Mouse (Mus musculus) heart, adult 2 months (tissue): Measurements from ENCODE around the gene Rab31. TPM values are rescaled to one million over a fixed set of nuclear protein-coding genes. Genes with fewer than 3 reads are reported as not detected.

Experiments used
- DNase-seq, 2 experiments: peaks; one replicate each; pipeline ENCODE4 v3.0.0; 2021
- H3K27ac ChIP-seq: fragments of 200-600 bp; 2 replicates; pipeline ENCODE4 v1.8.1; 2022
- H3K27me3 ChIP-seq: fragments of 200-500 bp; 2 replicates; pipeline ENCODE4 v1.6.1; 2012; ENCODE audit warnings: mild to moderate bottlenecking, low read length, inconsistent platforms, mixed read lengths; ENCODE audit not compliant: control insufficient read depth, insufficient read depth
- H3K36me3 ChIP-seq: fragments of 200-500 bp; 2 replicates; pipeline ENCODE4 v1.6.1; 2012; ENCODE audit warnings: low read length, inconsistent platforms; ENCODE audit not compliant: control insufficient read depth, insufficient read depth
- H3K4me1 ChIP-seq: fragments of 200-500 bp; 2 replicates; pipeline ENCODE4 v1.6.1; 2011; ENCODE audit warnings: low read length; ENCODE audit not compliant: control insufficient read depth, insufficient read depth
- H3K4me3 ChIP-seq: fragments of 200-600 bp; 2 replicates; pipeline ENCODE4 v1.8.1; 2022
- H3K79me2 ChIP-seq: fragments of 200-500 bp; replicated peaks from 2 replicates; pipeline ENCODE4 v1.6.1; 2012; ENCODE audit warnings: mild to moderate bottlenecking, inconsistent platforms, low read length, moderate library complexity, mixed read lengths; ENCODE audit not compliant: control insufficient read depth, insufficient read depth
- H3K9ac ChIP-seq: fragments of 200-500 bp; 2 replicates; pipeline ENCODE4 v1.6.1; 2012; ENCODE audit warnings: low read depth, mild to moderate bottlenecking, control low read depth, inconsistent platforms, low read length, mixed read lengths
- CTCF ChIP-seq: fragments of 200-600 bp; IDR thresholded peaks from 2 replicates; pipeline ENCODE4 v1.8.1; 2022; ENCODE audit warnings: antibody characterized with exemption, mild to moderate bottlenecking, moderate library complexity
- EP300 ChIP-seq: fragments of 200-500 bp; IDR thresholded peaks from 2 replicates; pipeline ENCODE4 v1.6.1; 2011; ENCODE audit warnings: low read depth, low read length, control low read depth; ENCODE audit not compliant: insufficient read depth
- POLR2A ChIP-seq: fragments of 200-500 bp; IDR thresholded peaks from 2 replicates; pipeline ENCODE4 v1.6.1; 2011; ENCODE audit warnings: mild to moderate bottlenecking, low read depth, low read length, control low read depth; ENCODE audit not compliant: insufficient read depth
- WGBS: fragments of 180-500 bp; shearing (Covaris S2); methylation state at CpG from one replicate; pipeline ENCODE4 v1.1.7; 2018; 5-methylcytosine and 5-hydroxymethylcytosine counted together
- intact Hi-C: fragments of 180-260 bp; cut with DNase I; formaldehyde crosslinking; loops from one replicate; pipeline ENCODE4 v1.15.1; 2025
- polyA plus RNA-seq: library from polyadenylated mRNA; depleted of rRNA; stranded (reverse); fragments of >200 nt; gene quantifications from 2 replicates; pipeline ENCODE4 v1.2.3, GENCODE M21; 2012
- total RNA-seq, 2 experiments: library from RNA; stranded (reverse); gene quantifications; 2 replicates each; pipeline ENCODE4 v1.2.3; 2021

The Rab31 gene
- total and polyA plus RNA-seq, 3 experiments, result 12.5 to 16.5 (median 13.0) TPM

- DNase-seq, result no peak
- no peaks in the 10 kb centered on the region for H3K79me2 ChIP-seq
- H3K27me3 ChIP-seq, result no peaks in the 10 kb centered on the region
- no peaks in the 10 kb centered on the region; the same call in none of the 2 replicates for H3K4me1 ChIP-seq
- no peak overlapping the region for H3K9ac ChIP-seq
- intact Hi-C loops, result no loop called here
- 58% methylated on average over 3 of the region's 3 CpGs for WGBS
- no peak overlapping the region for H3K27ac ChIP-seq
- H3K36me3 ChIP-seq, result no peaks in the 10 kb centered on the region; the same call in 1 of the 2 replicates
- TF ChIP-seq EP300, result no peak
- TF ChIP-seq CTCF, result no peak
- no peak overlapping the region for H3K4me3 ChIP-seq
Measured at GRCm38 (mm10) chr17:65662662-65663061, 109.9 kb downstream of the Rab31 start.

GRCm38 (mm10) chr17:65658416-65658815, 114.1 kb downstream of the Rab31 start:
- no peak for DNase-seq
- no peaks in the 10 kb centered on the region; the same call in 1 of the 2 replicates for H3K4me1 ChIP-seq
- no peak overlapping the region for H3K27ac ChIP-seq
- TF ChIP-seq POLR2A (no peak), CTCF (no peak), EP300 (no peak)
- H3K4me3 ChIP-seq, result no peak overlapping the region
- WGBS, result 52% methylated on average over 2 of the region's 2 CpGs
- H3K36me3 ChIP-seq, result no peaks in the 10 kb centered on the region
- intact Hi-C loops, result no loop called here
- H3K27me3 ChIP-seq, result no peaks in the 10 kb centered on the region
- H3K9ac ChIP-seq, result no peak overlapping the region
- no peaks in the 10 kb centered on the region for H3K79me2 ChIP-seq

GRCm38 (mm10) chr17:65657958-65658357, 114.6 kb downstream of the Rab31 start:
- Histone ChIP-seq H3K27ac (no peak overlapping the region), H3K27me3 (no peaks in the 10 kb centered on the region), H3K36me3 (no peaks in the 10 kb centered on the region), H3K4me1 (no peaks in the 10 kb centered on the region; the same call in 1 of the 2 replicates), H3K4me3 (no peak overlapping the region), H3K9ac (no peak overlapping the region), H3K79me2 (no peaks in the 10 kb centered on the region)
- DNase-seq, result no peak
- intact Hi-C loops, result no loop called here
- WGBS, result 94% methylated on average over 9 of the region's 9 CpGs
- TF ChIP-seq POLR2A, result no peak
- TF ChIP-seq CTCF, result no peak
- no peak for TF ChIP-seq EP300

GRCm38 (mm10) chr17:65656731-65657130, 115.8 kb downstream of the Rab31 start:
- H3K4me3 ChIP-seq, result no peak overlapping the region
- WGBS, result 86% methylated on average over 6 of the region's 6 CpGs
- no peaks in the 10 kb centered on the region for H3K79me2 ChIP-seq
- H3K27ac ChIP-seq, result no peak overlapping the region
- H3K27me3 ChIP-seq, result no peaks in the 10 kb centered on the region
- no peaks in the 10 kb centered on the region for H3K36me3 ChIP-seq
- H3K4me1 ChIP-seq, result no peaks in the 10 kb centered on the region
- DNase-seq, result no peak
- TF ChIP-seq EP300 (no peak), CTCF (no peak), POLR2A (no peak)
- intact Hi-C loops, result no loop called here
- H3K9ac ChIP-seq, result no peak overlapping the region

- TF ChIP-seq POLR2A (no peak), CTCF (no peak), EP300 (no peak)
- Histone ChIP-seq H3K36me3 (no peaks in the 10 kb centered on the region), H3K27ac (no peak overlapping the region), H3K79me2 (no peaks in the 10 kb centered on the region), H3K4me1 (no peaks in the 10 kb centered on the region), H3K9ac (no peak overlapping the region), H3K27me3 (no peaks in the 10 kb centered on the region), H3K4me3 (no peak overlapping the region)
- 88% methylated on average over 8 of the region's 8 CpGs for WGBS
- no peak for DNase-seq
- intact Hi-C loops, result no loop called here
Measured at GRCm38 (mm10) chr17:65656076-65656475, 116.5 kb downstream of the Rab31 start.

GRCm38 (mm10) chr17:65655608-65656007, 116.9 kb downstream of the Rab31 start:
- H3K27me3 ChIP-seq, result no peaks in the 10 kb centered on the region
- no peak for DNase-seq
- no peak overlapping the region for H3K4me3 ChIP-seq
- no peaks in the 10 kb centered on the region for H3K79me2 ChIP-seq
- intact Hi-C loops, result no loop called here
- TF ChIP-seq CTCF (no peak), POLR2A (no peak), EP300 (no peak)
- no peak overlapping the region for H3K27ac ChIP-seq
- no peaks in the 10 kb centered on the region for H3K4me1 ChIP-seq
- H3K36me3 ChIP-seq, result no peaks in the 10 kb centered on the region
- WGBS, result 73% methylated on average over 4 of the region's 4 CpGs
- H3K9ac ChIP-seq, result no peak overlapping the region

GRCm38 (mm10) chr17:65650598-65650997, 122.0 kb downstream of the Rab31 start:
- no peak for TF ChIP-seq POLR2A
- no peak for TF ChIP-seq EP300
- TF ChIP-seq CTCF, result no peak
- WGBS, result 96% methylated on average over 6 of the region's 6 CpGs
- no peaks in the 10 kb centered on the region for H3K36me3 ChIP-seq
- no peak overlapping the region for H3K27ac ChIP-seq
- no peaks in the 10 kb centered on the region for H3K79me2 ChIP-seq
- H3K9ac ChIP-seq, result no peak overlapping the region
- no peaks in the 10 kb centered on the region for H3K27me3 ChIP-seq
- DNase-seq, result no peak
- no peak overlapping the region for H3K4me3 ChIP-seq
- no peaks in the 10 kb centered on the region; the same call in 1 of the 2 replicates for H3K4me1 ChIP-seq
- intact Hi-C loops, result no loop called here
